Mouse (Mus musculus) limb, embryonic 14.5 days (tissue): Measurements from ENCODE around the gene Tesmin. TPM values are rescaled to one million over a fixed set of nuclear protein-coding genes. Genes with fewer than 3 reads are reported as not detected.

Experiments
- ATAC-seq: fragments of 200-750 bp; cut with Nextera tagmentation; 2 replicates; pipeline ENCODE4 v1.8.0; 2017; ENCODE audit warnings: low read depth, moderate number of reproducible peaks, moderate TSS enrichment; ENCODE audit not compliant: low FRiP score
- DNase-seq: peaks from one replicate; pipeline ENCODE4 v3.0.0-alpha.2; 2015; ENCODE audit warnings: low spot score
- H3K27ac ChIP-seq: fragments of 300-500 bp; sonication (generic); replicated peaks from 2 replicates; pipeline ENCODE4 v1.5.1; 2014; ENCODE audit warnings: low read depth, mild to moderate bottlenecking, low read length, moderate library complexity, mixed read lengths
- H3K27me3 ChIP-seq: fragments of 300-500 bp; sonication (generic); 2 replicates; pipeline ENCODE4 v1.6.1; 2014; ENCODE audit warnings: low read length, mixed read lengths; ENCODE audit not compliant: control insufficient read depth, insufficient read depth
- H3K36me3 ChIP-seq: fragments of 300-500 bp; sonication (generic); 2 replicates; pipeline ENCODE4 v1.6.1; 2014; ENCODE audit warnings: mild to moderate bottlenecking, low read length, moderate library complexity, mixed read lengths; ENCODE audit not compliant: control insufficient read depth, insufficient read depth
- H3K4me1 ChIP-seq: fragments of 300-500 bp; sonication (generic); 2 replicates; pipeline ENCODE4 v1.6.1; 2014; ENCODE audit warnings: antibody characterized with exemption, low read length, mixed read lengths; ENCODE audit not compliant: control insufficient read depth, insufficient read depth
- H3K4me2 ChIP-seq: fragments of 300-500 bp; sonication (generic); replicated peaks from 2 replicates; pipeline ENCODE4 v1.6.1; 2014; ENCODE audit warnings: low read depth, mild to moderate bottlenecking, low read length, moderate library complexity; ENCODE audit not compliant: severe bottlenecking
- H3K4me3 ChIP-seq: fragments of 300-500 bp; sonication (generic); replicated peaks from 2 replicates; pipeline ENCODE4 v1.5.1; 2014; ENCODE audit warnings: low read length
- H3K9ac ChIP-seq: fragments of 300-500 bp; sonication (generic); 2 replicates; pipeline ENCODE4 v1.6.1; 2014; ENCODE audit warnings: mild to moderate bottlenecking, low read depth, low read length, moderate library complexity; ENCODE audit not compliant: severe bottlenecking
- H3K9me3 ChIP-seq: fragments of 300-500 bp; sonication (generic); 2 replicates; pipeline ENCODE4 v1.6.1; 2016; ENCODE audit warnings: low read length; ENCODE audit not compliant: control insufficient read depth
- POLR2A ChIP-seq: fragments of 200-500 bp; IDR thresholded peaks from 2 replicates; pipeline ENCODE4 v1.8.0; 2012; ENCODE audit warnings: inconsistent platforms, mild to moderate bottlenecking, moderate library complexity, borderline replicate concordance; ENCODE audit not compliant: insufficient read depth, insufficient read length; ENCODE audit errors: extremely low read depth
- WGBS: fragments of 180-500 bp; shearing (Covaris S2); extraction: QIAGEN DNeasy Blood & Tissue Kit; methylation state at CpG from one replicate; pipeline ENCODE4 v1.1.7; 2014; 5-methylcytosine and 5-hydroxymethylcytosine counted together
- polyA plus RNA-seq, 2 experiments: library from polyadenylated mRNA; depleted of rRNA in 1 of 2; stranded (reverse) in 1 of 2; unstranded in 1 of 2; fragments of >200 nt; fragmentation: Nextera tagmentation in 1 of 2; extraction: Ambion mirVana in 1 of 2; gene quantifications; 2 replicates each; pipeline versions ENCODE4 v1.2.1 to v1.2.3; 2012 to 2014

Gene Tesmin
- polyA plus RNA-seq, 2 experiments, result 0.29 to 0.34 TPM

DNA sequence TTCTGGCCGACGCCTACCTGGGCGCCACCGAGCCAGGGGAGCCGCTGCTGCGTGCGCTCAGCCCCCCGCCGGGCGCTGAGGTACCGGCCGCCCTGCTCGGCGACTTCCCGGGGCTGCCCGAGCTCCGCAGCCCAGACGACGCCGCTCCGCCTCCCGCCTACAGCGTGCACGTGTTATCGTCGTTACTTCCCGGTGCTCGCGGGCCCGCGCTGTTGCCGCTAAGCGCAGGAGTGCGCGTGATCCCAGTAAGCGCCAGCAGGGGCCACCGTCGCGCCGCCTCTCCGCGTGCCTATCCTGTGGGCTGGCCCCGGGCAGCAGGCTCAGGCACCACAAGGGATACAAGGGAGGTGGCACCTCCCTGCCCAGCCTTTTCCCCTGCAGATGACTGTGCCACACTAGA lies 432 bp downstream of the Tesmin start:
- Histone ChIP-seq H3K36me3 (peaks cover 5% of the 10 kb centered on the region; the same call in 1 of the 2 replicates), H3K9me3 (0 out of 2 replicates have a peak, but pooled peaks cover 3% of the 10 kb centered on the region), H3K4me2 (peak overlapping the region; percentile 96), H3K27me3 (no peaks in the 10 kb centered on the region), H3K27ac (no peak overlapping the region), H3K4me3 (peak overlapping the region; percentile 49), H3K9ac (peak overlapping the region; percentile 59), H3K4me1 (no peaks in the 10 kb centered on the region)
- under 1% methylated on average over 29 of the region's 43 CpGs for WGBS
- no peak for TF ChIP-seq POLR2A
- ATAC-seq, result peak; percentile 90
- peak; percentile 72 for DNase-seq

DNA sequence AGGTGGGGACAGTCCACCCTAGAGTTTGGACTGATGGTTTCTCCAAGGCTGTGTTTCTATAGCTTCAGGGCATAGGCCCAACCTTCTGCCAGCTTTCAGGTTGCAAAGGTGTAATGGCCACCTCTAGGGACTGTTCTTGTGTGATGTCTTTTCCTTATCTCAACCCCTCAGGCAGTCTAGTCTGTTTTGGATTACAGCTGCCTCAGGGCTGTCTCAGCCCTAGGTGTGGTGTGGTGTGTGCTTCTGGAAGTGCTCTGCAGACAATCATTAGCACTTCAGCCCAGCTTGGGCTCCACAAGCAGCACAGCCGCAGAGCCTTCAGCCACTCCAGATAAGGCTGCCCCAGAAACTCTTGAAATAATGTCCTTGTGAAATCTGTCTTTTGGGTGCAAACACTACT lies 3.7 kb downstream of the Tesmin start:
- WGBS, result 45% methylated on average over 1 of the region's 1 CpGs
- Histone ChIP-seq H3K27me3 (no peaks in the 10 kb centered on the region), H3K4me2 (no peak overlapping the region), H3K9me3 (0 out of 2 replicates have a peak, but pooled peaks cover 3% of the 10 kb centered on the region), H3K4me3 (no peak overlapping the region), H3K36me3 (no peaks in the 10 kb centered on the region), H3K9ac (no peak overlapping the region), H3K4me1 (no peaks in the 10 kb centered on the region), H3K27ac (no peak overlapping the region)
- ATAC-seq (no peak), DNase-seq (no peak)
- TF ChIP-seq POLR2A, result no peak

DNA sequence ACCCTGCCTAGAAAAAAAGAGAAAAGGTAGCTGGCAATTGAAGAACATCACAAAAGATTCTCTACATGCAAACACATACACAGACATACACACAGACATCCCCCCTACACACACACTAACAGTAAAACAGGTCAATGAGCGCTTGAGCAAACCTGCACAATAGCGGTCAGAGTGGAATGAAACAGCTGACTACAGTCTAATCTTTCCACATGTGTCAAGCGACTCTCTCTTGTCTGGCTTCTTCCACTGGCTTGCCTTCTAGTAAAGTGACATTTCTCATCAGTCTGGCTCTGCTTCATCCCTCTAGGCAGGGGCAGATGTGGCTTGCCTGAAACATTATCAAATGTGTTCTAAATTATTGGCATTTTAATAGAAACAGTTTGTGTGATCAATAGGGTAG lies 5.6 kb downstream of the Tesmin start:
- ATAC-seq (no peak), DNase-seq (no peak)
- Histone ChIP-seq H3K4me3 (no peak overlapping the region), H3K9me3 (0 out of 2 replicates have a peak, but pooled peaks cover 3% of the 10 kb centered on the region), H3K27me3 (no peaks in the 10 kb centered on the region), H3K9ac (no peak overlapping the region), H3K4me1 (no peaks in the 10 kb centered on the region), H3K36me3 (no peaks in the 10 kb centered on the region), H3K4me2 (no peak overlapping the region), H3K27ac (no peak overlapping the region)
- WGBS, result 88% methylated on average over 3 of the region's 3 CpGs
- no peak for TF ChIP-seq POLR2A

DNA sequence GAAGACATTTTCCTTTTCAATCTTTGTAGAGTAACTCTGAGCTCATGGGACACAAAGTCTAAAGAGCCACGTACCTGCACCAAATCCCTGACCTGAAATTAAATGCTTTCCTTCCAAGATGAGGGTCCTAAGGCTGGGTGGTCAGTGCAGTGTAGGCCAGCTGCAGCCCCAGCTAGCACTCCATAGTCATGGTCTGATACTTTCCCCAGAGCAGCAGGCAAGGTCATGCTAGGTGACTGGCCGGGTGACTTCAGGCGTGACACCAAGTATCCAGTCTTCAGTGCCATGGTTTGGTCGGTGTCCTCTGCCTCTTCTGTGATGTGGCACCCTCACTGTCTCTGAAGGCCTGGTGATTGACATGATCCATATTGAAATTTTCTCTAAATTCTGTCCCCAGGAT lies 11.4 kb downstream of the Tesmin start:
- no peaks in the 10 kb centered on the region for H3K9me3 ChIP-seq
- ATAC-seq (no peak), DNase-seq (no peak)
- H3K9ac ChIP-seq, result no peak overlapping the region
- H3K36me3 ChIP-seq, result no peaks in the 10 kb centered on the region
- no peak overlapping the region for H3K27ac ChIP-seq
- no peak overlapping the region for H3K4me2 ChIP-seq
- no peaks in the 10 kb centered on the region for H3K27me3 ChIP-seq
- TF ChIP-seq POLR2A, result no peak
- no peaks in the 10 kb centered on the region for H3K4me1 ChIP-seq
- 94% methylated on average over 4 of the region's 4 CpGs for WGBS
- H3K4me3 ChIP-seq, result no peak overlapping the region

DNA sequence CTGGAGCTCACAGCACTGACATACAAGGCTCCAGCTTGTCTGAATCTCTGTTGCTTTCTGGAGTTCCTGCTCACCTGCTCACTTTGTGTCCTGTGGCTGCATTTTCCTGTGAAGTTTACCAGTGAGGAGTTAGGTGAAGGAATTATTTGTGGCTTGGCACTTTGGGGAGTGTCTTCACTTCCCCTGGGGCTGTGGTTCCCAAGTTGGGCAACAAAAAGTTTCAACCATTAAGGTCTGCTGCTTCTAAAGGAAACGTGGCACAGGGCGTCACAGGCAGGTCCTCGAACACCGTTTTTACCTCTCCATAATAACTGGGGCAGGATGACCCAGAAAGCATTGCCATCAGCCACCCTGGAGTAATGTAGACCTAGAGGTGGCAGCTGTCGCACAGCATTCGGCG lies 12.8 kb downstream of the Tesmin start:
- Histone ChIP-seq H3K9me3 (no peaks in the 10 kb centered on the region), H3K4me1 (no peaks in the 10 kb centered on the region), H3K4me2 (no peak overlapping the region), H3K36me3 (no peaks in the 10 kb centered on the region), H3K4me3 (no peak overlapping the region), H3K9ac (no peak overlapping the region), H3K27ac (no peak overlapping the region), H3K27me3 (no peaks in the 10 kb centered on the region)
- DNase-seq (no peak), ATAC-seq (no peak)
- WGBS, result 82% methylated on average over 7 of the region's 7 CpGs
- no peak for TF ChIP-seq POLR2A

DNA sequence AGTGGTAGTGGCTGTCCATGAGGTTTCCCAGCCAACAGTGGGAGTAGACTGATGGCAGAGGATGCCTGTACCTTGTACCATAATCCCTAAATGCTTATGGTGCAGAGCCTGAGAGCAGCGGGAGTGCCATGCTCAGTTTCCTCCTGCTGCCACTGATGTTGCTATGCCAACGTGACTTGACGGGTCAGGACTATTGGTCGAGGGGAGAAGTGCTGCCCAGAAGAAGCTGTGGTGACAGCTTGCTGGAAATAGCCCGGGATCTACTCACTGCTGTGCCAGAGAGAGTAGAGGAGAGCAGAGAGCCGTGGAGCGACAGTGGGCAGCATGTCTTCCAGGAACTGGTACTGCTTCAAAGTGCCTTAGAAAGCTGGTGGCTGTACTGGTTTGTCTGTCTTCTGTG lies 13.3 kb downstream of the Tesmin start:
- Histone ChIP-seq H3K9ac (no peak overlapping the region), H3K27me3 (no peaks in the 10 kb centered on the region), H3K27ac (no peak overlapping the region), H3K4me3 (no peak overlapping the region), H3K36me3 (no peaks in the 10 kb centered on the region), H3K9me3 (no peaks in the 10 kb centered on the region), H3K4me1 (no peaks in the 10 kb centered on the region), H3K4me2 (no peak overlapping the region)
- WGBS, result 59% methylated on average over 7 of the region's 7 CpGs
- no peak for DNase-seq
- TF ChIP-seq POLR2A, result no peak
- no peak for ATAC-seq
